Mouse (Mus musculus): ENCODE results near the gene Arfrp1.

DNA sequence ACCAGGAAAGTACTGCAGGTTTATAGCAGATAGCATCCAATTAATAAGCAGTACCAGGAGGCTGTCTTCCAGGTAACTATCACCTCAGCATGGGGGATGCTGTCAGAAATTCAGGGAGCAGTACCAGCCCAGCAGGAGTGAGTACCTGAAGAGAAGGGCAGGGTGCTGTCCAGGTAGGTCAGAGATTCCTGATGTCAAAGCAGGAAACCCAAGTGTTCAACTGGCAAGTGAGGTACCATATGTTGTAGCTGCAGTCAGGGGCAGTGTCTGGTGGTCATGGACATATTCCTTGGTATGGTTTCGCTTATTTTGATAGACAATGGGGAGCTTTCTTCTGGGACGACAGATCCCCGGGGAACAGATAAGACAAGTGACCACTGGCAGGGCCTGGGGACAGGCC, 52.8 kb downstream of the Arfrp1 start:
- TF ChIP-seq CTCF (IDR thresholded peaks at IDR 0.05; ENCODE audit: low read depth) (no peak), EP300 (IDR thresholded peaks at IDR 0.05; ENCODE audit: low read depth) (no peak)
